Mouse (Mus musculus): Measurements from ENCODE around the gene Phldb3.

Phldb3 gene

DNA sequence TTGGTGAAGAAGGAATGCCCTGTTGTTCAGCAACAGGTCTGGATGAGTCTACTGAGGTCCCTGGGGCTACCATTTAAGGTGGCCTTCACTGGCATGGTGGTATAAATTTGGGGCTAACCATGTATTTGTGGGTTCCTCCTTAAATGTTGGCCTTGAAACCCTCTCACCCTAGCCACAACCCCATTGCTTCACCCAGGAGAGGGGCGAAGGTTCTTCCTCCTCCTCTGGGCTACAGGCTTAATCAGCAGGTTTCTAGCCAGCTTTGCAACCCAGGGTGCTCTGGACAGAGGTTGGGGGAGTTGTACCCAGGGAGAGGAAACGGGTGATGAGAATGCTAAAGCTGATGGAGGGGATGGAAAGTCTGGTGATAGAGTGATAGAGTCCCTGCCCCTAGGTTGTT lies 15.1 kb upstream of the Phldb3 start:
- no peak for DNase-seq

DNA sequence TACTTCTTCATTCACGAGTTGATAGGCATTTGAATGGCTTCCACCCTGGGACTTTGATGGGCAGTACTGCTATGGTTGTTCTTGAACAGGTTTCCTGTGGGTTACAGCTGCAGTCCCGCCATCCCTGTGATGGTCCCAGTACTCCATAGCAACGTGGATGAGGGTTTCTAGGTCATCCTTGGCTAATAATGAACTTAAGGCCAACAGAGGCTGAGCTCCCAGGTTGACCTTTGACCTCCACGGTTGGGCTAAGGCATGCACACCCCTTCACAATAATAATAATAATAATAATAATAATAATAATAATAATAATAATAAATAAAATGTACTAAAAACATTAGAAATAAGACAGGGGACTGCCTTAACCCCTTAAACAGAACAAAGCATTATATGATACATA lies 12.4 kb upstream of the Phldb3 start:
- DNase-seq, result no peak

DNA sequence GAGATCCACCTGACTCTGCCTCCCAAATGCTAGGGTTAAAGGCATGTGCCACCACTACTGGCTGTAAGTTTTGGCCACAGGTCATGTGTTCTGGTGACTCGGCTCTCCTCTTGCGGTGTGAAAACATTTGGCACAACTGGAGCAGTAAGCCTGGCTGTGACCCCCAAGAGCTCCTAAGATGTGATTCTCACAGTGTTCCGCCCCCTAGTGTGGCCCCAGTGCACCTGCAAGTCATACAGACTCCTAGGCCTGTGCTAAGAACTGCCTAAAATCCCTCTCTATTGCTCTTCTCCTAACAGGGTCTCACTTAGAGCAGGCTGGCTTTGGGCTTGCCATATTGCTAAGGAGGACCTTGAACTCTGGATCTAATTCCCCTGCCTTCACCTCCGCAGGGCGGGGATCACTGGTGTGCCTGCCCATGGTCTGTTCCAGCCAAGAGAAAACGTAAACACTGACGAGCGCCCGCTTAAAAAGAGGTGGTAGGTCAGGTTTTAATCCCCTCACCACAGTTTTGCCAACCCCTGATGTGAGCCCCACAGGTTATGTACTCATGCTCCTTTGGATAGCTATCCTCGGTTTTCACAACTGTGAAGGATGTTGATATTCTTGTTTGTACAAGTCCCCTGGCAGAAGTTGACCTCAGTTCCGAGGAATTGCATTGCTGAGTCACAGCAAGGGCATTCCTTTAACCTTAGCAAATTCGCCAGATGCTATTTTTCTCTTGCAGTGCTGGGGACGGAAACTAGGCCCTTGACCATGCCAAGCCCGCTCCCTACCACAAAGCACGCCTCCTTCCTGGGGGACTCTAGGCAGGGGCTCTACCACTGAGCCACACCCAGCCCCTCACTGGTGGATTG lies 11.1 kb upstream of the Phldb3 start:
- DNase-seq, result peak; percentile 95

- DNase-seq, result peak; percentile 98
These were observed 9.5 kb upstream of the Phldb3 start for GRCm38 (mm10) chr7:24600941-24601597.

GRCm38 (mm10) chr7:24605561-24605960 lies 5.0 kb upstream of the Phldb3 start:
- no peak for DNase-seq

DNA sequence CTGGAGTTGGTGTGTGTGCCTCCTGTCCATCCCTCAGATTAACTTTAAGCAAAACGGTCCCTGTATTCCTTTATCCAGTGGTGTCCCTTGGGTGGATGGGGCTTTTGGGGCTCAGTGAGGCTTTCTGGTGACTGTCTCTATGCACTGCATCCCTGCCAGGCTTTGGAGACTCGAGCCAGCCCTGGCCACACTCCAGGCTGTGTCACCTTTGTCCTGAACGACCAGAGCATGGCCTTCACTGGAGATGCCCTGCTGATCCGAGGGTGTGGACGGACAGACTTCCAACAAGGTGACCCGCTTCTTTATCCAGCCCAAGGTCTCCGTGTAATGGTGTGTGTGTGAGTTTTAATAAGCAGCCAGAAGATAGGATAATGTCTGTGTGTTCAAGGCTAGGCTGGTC lies 4.5 kb upstream of the Phldb3 start:
- no peak for DNase-seq

DNA sequence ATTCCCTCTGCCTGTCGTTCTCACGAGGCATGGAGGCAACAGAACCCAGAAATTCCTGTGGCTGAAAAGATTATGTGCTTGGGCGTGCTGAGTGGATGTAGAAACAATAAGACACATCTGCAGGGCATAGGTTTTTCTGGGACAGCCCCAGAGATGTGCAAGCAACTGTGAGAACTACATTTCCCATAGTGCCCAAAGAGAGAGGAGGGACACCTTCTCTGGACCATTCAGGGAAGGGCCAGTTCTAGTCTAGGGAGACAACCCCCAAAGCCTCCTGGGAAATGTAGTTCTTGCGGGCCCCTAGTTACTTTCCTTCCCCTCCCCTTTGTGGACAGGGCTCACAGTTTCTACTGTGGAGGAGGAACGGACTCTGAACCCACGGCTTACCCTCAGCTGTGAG lies 2.5 kb upstream of the Phldb3 start:
- DNase-seq, result peak; percentile 97

DNA sequence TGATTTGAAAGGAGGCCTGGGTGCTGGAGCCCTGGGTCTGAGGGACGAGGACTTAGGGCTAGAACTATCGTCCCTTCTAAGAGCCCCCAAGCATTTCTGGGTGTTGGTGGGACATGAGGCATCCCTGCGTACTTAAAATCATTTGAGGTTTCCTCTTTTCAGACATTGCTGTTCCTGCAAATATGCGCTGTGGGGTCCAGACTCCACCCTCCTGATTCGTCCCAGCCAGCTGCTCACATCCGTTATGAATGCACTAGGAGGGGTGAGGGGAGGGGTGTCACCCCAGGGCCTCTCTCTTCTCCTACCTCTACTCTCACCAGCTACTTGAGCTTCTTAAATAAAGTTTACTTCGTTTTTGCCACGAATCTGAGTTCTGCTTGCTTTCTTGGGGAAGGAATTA lies 2.0 kb upstream of the Phldb3 start:
- DNase-seq, result peak; percentile 89

- DNase-seq, result peak; percentile 99
These were observed 424 bp downstream of the Phldb3 start for GRCm38 (mm10) chr7:24610879-24611494.

DNA sequence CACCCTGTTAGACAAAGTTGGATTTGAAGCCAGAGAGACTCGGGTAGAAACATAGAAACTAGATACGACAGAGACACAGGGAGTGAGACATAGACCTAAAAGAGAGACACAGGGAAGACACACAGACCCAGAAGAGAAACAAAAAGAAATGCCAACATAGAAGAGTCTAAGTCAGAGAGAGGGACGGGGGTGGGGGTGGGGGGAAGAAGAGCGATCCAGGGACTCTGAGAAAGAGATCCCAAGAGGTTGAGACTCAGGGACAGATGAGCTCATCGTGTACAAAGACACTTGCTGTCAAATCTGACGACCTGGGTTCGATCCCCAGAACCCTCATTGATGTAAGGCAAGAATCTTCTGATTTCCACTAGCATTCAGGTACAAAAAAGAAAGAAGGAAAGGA lies 1.1 kb downstream of the Phldb3 start:
- peak; percentile 80 for DNase-seq

DNA sequence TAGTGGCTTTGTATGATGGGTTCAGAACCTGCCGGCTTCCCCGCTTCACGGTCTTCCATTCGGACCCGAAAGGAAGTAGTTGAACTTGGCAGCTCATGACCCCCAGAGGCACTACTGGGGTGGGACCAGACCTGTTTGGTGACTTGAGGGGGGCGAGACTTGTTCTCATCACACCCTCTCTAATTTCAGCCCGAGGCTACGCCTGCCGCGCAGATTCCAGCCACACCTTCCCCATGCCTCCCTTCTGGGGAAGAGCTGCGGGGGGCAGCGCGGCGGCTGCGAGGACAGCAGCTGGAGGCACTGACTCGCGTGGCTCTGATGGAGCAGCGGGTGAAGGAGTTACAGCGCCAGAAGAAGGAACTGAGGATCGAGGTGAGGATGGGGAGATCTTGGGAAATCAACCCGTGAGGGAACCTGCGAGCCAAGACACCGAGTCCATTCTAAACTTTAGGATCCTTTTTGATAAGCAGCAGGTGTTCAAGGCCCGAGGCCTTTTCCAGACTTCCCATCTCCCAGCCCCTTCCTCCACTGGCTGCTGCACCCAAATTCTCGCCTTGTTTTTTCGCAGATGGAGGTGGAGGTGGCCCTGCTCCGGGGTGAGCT lies 1.8 kb downstream of the Phldb3 start:
- DNase-seq, result peak; percentile 79

- no peak for DNase-seq
These were observed 4.3 kb downstream of the Phldb3 start for GRCm38 (mm10) chr7:24614816-24615215.

GRCm38 (mm10) chr7:24617763-24618162 lies 7.2 kb downstream of the Phldb3 start:
- DNase-seq, result peak; percentile 79

- DNase-seq, result peak; percentile 79
These were observed 7.8 kb downstream of the Phldb3 start for GRCm38 (mm10) chr7:24618374-24618773.

GRCm38 (mm10) chr7:24619671-24620397 lies 9.3 kb downstream of the Phldb3 start:
- DNase-seq, result no peak

DNA sequence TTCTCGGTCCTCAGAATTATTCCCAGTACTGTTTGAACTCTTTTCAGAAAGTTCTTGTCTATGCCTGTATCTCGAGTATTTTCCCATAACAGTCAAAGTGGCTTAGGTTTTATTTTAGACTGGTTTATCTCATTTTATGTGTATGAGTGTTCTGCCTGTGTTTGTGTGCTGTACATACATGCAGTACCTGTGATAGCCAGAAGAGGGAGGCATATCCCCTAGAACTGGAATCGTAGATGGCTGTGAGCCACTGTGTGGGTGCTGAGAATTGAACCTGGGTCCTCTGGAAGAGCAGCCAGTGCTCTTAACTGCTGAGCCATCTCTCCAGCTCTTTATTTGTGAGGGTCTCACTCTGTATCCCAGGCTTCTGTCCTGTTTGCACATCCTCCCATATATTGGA lies 10.6 kb downstream of the Phldb3 start:
- no peak for DNase-seq

- DNase-seq, result no peak
These were observed 12.4 kb downstream of the Phldb3 start for GRCm38 (mm10) chr7:24622967-24623366.

GRCm38 (mm10) chr7:24628685-24629610 lies 18.4 kb downstream of the Phldb3 start:
- peak; percentile 99 for DNase-seq

GRCm38 (mm10) chr7:24629672-24630071 lies 19.1 kb downstream of the Phldb3 start:
- no peak for DNase-seq

DNA sequence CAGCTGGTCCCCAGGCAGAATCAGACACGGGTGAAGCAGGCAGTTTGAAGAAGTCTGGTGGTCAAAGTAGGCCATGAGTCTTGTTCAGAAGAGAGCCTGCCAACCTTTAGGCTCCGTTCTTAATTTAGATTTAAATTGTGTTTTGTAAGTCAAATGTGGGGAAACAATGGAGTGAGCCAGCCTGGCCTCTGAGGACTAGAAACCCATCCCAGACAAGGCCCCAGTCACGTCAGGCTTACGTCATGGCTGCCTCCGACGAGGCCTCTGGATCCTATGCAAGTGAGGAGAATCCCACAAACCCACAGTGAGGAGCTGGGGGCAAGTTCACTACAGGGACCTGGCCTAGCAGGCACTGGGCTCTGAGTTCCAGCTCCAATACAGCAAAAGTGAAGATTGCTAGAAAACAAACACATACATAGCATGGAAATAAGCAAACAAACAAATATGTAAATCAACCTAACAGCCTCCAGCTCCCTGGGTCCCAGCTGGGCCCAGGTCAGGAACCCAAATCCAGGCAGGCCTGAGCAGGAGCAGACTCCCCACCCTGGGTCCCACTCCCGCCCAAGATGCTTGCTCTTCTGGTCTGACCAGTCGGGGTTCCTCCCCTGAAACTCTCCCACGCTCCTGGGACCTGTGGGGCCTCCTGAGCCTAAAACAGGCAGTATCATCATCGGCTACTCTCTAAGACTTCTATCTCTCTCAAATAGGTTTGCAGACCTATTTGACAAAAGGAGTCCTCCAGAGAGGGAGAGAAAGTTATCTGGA lies 19.7 kb downstream of the Phldb3 start:
- DNase-seq, result no peak

- no peak for DNase-seq
These were observed 25.7 kb downstream of the Phldb3 start, which contains the start of gene Lypd3 for GRCm38 (mm10) chr7:24636264-24636663. Lypd3 (plus strand) TSS chr7:24636550.

Measured in heart, adult 11 months (tissue).